Mouse (Mus musculus) CD4-positive naive resting alpha-beta T cell, adult 57 days (primary cell): ENCODE measurements around the gene Fndc11. TPM values are rescaled to one million over a fixed set of nuclear protein-coding genes. Genes with fewer than 3 reads are reported as not detected.

Source experiments
- total RNA-seq: library from RNA; stranded (reverse); gene quantifications from one replicate; pipeline ENCODE4 v1.2.4, GENCODE M21; 2023

The Fndc11 gene
- 0.86 TPM for total RNA-seq

DNA sequence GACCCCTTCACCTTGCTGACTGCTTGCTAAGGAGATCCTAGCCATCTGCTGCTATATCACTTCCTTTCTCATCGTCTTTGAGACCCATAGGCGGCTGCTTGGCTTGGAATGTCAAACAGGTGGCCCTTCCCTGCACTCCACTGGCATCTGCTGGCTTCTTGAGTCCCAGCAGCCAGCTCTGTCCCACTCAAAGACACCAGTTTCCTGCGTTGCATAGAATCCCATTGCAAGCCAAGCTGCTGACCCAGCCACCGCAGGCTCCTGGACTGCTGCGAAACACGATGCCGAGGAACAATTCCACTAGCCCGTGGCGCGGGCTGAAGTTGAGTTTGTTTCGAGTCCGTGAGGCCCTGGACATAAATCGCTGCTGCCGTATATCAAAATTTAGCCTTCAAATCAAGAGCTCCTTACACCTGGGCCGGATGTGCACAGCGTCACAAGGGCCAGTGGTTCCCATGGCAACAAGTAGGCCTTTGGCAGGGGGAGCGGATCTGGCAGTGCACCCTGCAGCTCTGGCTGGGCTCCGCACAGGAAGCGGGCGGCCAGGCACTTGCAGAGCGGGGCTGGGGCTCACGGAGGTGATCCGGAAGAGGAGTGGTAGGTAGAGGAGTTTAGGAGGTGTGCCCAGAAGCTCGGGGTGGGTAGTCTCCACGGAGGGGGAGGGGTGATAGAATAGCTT is at the start of gene Fndc11:
Gene Fndc11 (plus strand): TSS at position 476 of the 679 bp plus-strand sequence.

DNA sequence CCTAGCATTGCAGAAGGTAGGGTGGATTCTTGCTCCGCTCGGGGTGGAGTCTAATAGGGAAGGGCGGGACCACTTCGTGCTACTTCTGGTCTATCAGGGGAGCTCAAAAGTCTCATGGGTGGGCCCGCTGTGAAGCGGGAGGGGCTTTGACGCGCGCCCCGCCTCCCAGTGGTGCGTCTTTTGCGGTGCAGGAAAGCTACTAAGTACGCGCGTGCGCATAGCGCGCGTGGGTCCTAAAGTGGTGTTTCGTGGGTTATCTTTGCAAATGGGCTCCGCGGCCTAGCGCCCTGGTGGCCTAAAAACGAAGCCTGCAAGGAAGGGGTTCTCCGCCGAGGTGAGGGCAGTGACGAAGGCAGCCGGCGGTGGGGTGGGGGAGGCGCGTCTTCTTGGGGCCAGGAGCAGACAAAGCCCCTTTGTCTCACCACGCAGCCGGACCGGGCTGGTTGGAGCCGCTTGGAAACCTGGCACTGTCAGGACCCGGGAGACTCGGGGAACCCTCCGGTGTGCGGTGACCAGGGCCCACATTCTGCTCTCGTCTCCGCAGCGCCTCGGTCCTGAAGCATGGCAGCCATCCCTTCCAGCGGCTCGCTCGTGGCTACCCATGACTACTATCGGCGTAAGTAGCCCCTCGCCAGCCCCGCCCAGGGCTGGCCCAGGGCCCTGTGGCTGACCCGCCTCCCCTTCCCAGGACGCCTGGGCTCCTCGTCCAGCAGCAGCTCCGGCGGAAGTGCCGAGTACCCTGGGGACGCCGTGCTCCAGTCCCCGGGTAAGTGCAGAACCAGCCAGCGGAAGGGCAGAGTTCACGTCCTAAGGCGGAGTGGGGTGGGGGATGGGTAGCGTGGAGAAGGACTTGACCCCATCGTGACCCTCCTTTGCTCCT is 32.5 kb upstream of the Fndc11 start, which contains the start of gene Ppdpf:
Gene Ppdpf (plus strand): TSS at position 127 of the 880 bp plus-strand sequence.

DNA sequence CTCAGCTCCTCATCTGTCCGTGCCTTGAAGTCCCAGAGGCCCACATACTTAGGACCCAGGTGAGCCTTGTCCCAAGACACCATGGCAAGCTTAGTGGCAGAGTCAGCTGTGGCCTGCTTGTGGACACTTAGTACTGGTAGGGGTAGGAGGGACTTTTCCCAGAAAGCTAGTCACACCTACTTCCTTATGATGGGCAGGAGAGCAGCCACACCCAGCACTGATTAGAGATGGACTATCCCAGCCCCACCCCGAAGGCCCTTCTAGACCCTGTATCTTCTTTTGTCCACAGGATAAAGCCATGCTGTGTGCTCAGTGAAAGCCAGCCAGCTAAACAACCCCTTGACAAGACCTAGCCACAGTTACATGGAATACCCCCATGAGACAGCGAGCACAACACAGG is 17.4 kb upstream of the Fndc11 start, which contains the start of gene Ptk6:
Gene Ptk6 (minus strand): TSS at position 368 of the 400 bp plus-strand sequence.

DNA sequence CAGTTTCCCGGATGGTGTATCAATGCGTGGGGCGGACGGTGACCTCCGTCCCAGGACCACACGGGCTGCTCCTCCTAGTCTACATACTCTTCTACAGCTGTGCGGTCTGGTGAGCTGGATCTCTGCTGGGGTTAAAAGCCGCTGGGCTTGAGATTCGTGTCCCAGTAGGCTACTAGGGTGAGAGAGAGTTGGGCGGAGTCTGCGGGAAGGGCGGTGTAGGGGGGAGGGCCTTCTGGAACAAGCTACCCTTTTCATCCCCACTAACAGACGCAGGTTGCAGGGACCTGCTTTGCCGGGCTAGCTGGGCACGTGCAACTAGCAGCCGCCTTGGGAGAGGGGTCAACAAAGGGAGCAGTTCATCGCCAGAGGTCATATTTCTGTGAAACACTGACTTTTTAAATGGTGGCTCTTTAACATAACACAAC is 6.8 kb upstream of the Fndc11 start, which contains the start of gene Srms:
Gene Srms (minus strand): TSS at position 165 of the 425 bp plus-strand sequence.

DNA sequence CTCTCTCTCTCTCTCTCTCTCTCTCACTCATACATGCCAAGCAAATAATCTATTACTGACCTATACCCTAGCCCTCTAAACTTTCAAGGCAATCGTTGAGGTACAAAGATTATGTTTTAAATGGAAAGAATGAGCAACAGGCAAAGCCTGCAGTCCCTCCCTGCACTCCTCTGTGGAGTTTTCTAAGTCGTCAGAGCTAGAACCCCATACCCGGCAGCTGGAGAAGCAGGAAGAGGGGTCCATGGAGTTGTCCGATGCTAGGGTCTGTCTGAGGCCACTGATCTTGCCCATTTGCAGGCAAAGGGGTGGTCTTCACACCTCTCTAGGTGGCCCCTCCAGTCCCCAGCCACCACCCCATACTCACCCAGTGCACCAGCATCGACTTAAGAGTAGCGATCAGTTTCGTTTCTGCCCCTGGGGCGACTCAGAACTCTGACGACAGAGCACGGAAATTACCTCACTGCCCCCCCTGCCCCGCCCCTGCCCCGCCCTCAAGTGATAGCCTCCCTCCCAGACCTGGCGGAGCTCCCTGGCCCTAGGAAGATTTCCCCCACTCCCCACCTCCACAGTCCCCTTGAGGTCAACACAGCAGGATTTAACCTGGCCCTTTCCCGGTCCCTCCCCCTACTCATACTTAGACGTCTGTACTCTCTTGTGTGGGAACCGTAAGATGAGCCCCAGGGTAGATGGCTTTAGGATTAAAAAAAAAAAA is 21.9 kb downstream of the Fndc11 start, which contains the start of gene Helz2:
Gene Helz2 (minus strand): TSS at position 426 of the 712 bp plus-strand sequence.

Other genes starting within 250 kb of the Fndc11 start
- 3.0 TPM for gene Col20a1, start 233.5 kb upstream of the Fndc11 start, total RNA-seq
- gene Chrna4, start 176.5 kb upstream of the Fndc11 start, total RNA-seq = not detected
- not detected for gene Kcnq2, start 84.7 kb upstream of the Fndc11 start, total RNA-seq
- gene Eef1a2, start 63.0 kb upstream of the Fndc11 start, total RNA-seq = not detected
- gene Ppdpf, start 32.8 kb upstream of the Fndc11 start, total RNA-seq = 118 TPM
- not detected for gene Ptk6, start 17.2 kb upstream of the Fndc11 start, total RNA-seq
- 0.59 TPM for gene Srms, start 6.8 kb upstream of the Fndc11 start, total RNA-seq
- gene Helz2, start 22.0 kb downstream of the Fndc11 start, total RNA-seq = 147 TPM
- gene Gmeb2, start 68.0 kb downstream of the Fndc11 start, total RNA-seq = 40.5 TPM
- gene Stmn3, start 94.5 kb downstream of the Fndc11 start, total RNA-seq = not detected
- gene Rtel1, start 99.7 kb downstream of the Fndc11 start, total RNA-seq = 107 TPM
- gene Zgpat, start 144.9 kb downstream of the Fndc11 start, total RNA-seq = 123 TPM
- 87.5 TPM for gene Arfrp1, start 145.4 kb downstream of the Fndc11 start, total RNA-seq
- 249 TPM for gene Lime1, start 160.1 kb downstream of the Fndc11 start, total RNA-seq
- 0.65 TPM for gene Zbtb46, start 239.4 kb downstream of the Fndc11 start, total RNA-seq